Mouse (Mus musculus) midbrain, embryonic 12.5 days (tissue): ENCODE data around the gene Tmprss2. TPM values are rescaled to one million over a fixed set of nuclear protein-coding genes. Genes with fewer than 3 reads are reported as not detected.

ENCODE experiments used
- ATAC-seq: fragments of 200-750 bp; cut with Nextera tagmentation; 2 replicates; pipeline ENCODE4 v1.8.0; 2017; ENCODE audit warnings: low read depth, moderate TSS enrichment, moderate library complexity; ENCODE audit not compliant: low FRiP score
- H3K27ac ChIP-seq: fragments of 300-500 bp; sonication (generic); replicated peaks from 2 replicates; pipeline ENCODE4 v1.5.1; 2016; ENCODE audit warnings: mild to moderate bottlenecking
- H3K27me3 ChIP-seq: fragments of 300-500 bp; sonication (generic); 2 replicates; pipeline ENCODE4 v1.6.1; 2016; ENCODE audit warnings: mild to moderate bottlenecking
- H3K36me3 ChIP-seq: fragments of 300-500 bp; sonication (generic); 2 replicates; pipeline ENCODE4 v1.6.1; 2016
- H3K4me1 ChIP-seq: fragments of 300-500 bp; sonication (generic); 2 replicates; pipeline ENCODE4 v1.6.1; 2016
- H3K4me2 ChIP-seq: fragments of 300-500 bp; sonication (generic); replicated peaks from 2 replicates; pipeline ENCODE4 v1.6.1; 2016; ENCODE audit warnings: mild to moderate bottlenecking, moderate library complexity
- H3K4me3 ChIP-seq: fragments of 300-500 bp; sonication (generic); 2 replicates; pipeline ENCODE4 v1.5.1; 2016; ENCODE audit warnings: mild to moderate bottlenecking
- H3K9ac ChIP-seq: fragments of 300-500 bp; sonication (generic); replicated peaks from 2 replicates; pipeline ENCODE4 v1.6.1; 2016; ENCODE audit warnings: mild to moderate bottlenecking, moderate library complexity
- H3K9me3 ChIP-seq: fragments of 300-500 bp; sonication (generic); 2 replicates; pipeline ENCODE4 v1.6.1; 2016; ENCODE audit warnings: mild to moderate bottlenecking
- WGBS: fragments of 180-500 bp; shearing (Covaris S2); methylation state at CpG from one replicate; pipeline ENCODE4 v1.1.7; 2016; 5-methylcytosine and 5-hydroxymethylcytosine counted together
- polyA plus RNA-seq: library from polyadenylated mRNA; unstranded; fragments of >200 nt; fragmentation: Nextera tagmentation; extraction: Ambion mirVana; gene quantifications from 2 replicates; pipeline ENCODE4 v1.2.1, GENCODE M21; 2016

Tmprss2 gene
- polyA plus RNA-seq, 1 experiment from 2014 or later, result 0.55 TPM

- no peaks in the 10 kb centered on the region for H3K4me1 ChIP-seq
- no peak overlapping the region for H3K27ac ChIP-seq
- no peak overlapping the region for H3K4me2 ChIP-seq
- no peaks in the 10 kb centered on the region for H3K9me3 ChIP-seq
- no peaks in the 10 kb centered on the region for H3K36me3 ChIP-seq
- no peak for ATAC-seq
- H3K4me3 ChIP-seq, result no peak overlapping the region
- WGBS, result 77% methylated on average over 3 of the region's 3 CpGs
- H3K27me3 ChIP-seq, result no peaks in the 10 kb centered on the region
- H3K9ac ChIP-seq, result no peak overlapping the region
Measured at GRCm38 (mm10) chr16:97516341-97516740, 94.7 kb downstream of the Tmprss2 start.

Other genes with a start within 250 kb of the Tmprss2 start
- 0.28 and 0.35 TPM in 2 replicates for gene Mx1, start 148.3 kb downstream of the Tmprss2 start, polyA plus RNA-seq
- gene Fam3b, start 96.4 kb downstream of the Tmprss2 start, polyA plus RNA-seq, result not detected in 2 replicates
- 0.99 and 1.0 TPM in 2 replicates for gene Ripk4, start 152.6 kb upstream of the Tmprss2 start, polyA plus RNA-seq
- gene Prdm15, start 240.7 kb upstream of the Tmprss2 start, polyA plus RNA-seq, result 16.5 and 19.2 TPM in 2 replicates